ENCODE assay signal across 20 mouse cellular contexts in genomic region chr3:84264395-84264794, GRCm38 (mm10). TPM values are rescaled to one million over a fixed set of nuclear protein-coding genes. Genes with fewer than 3 reads are reported as not detected.
A peak's percentile ranks its signal among the peaks of the same experiment; 100 is the strongest.
DNase-seq lines count a peak whose midpoint lies in the region; ATAC-seq and TF ChIP-seq lines count a peak whose summit lies in the region.
"Had no signal": no experiment of that assay in that cellular context is flagged by ENCODE, and none has a peak within 500 bp of the region (broad histone marks: within the 10 kb centered on the region; RNA-seq: fewer than 3 reads in every experiment).

No protein-coding gene starts in this region.

- WGBS in hindbrain, embryonic 10.5 days: 49% methylated on average over 2 of the region's 2 CpGs
- 17% methylated on average over 2 of the region's 2 CpGs for WGBS in hindbrain, embryonic 16.5 days
- 11% methylated on average over 2 of the region's 2 CpGs for WGBS in hindbrain, embryonic 14.5 days
- WGBS in lung, adult 2 months: 70% methylated on average over 2 of the region's 2 CpGs

- H3K36me3 ChIP-seq in hindbrain, embryonic 10.5 days: no peaks in the 10 kb centered on the region
- H3K36me3 ChIP-seq in hindbrain, embryonic 16.5 days (ENCODE audit: control insufficient read depth, insufficient read depth, low read length): no peaks in the 10 kb centered on the region
- H3K36me3 ChIP-seq in hindbrain, embryonic 14.5 days (replicated peaks; ENCODE audit: control insufficient read depth, insufficient read depth): no peaks in the 10 kb centered on the region
- H3K36me3 ChIP-seq: embryonic facial prominence, embryonic 13.5 days had no signal

- no peaks in the 10 kb centered on the region for H3K9me3 ChIP-seq in hindbrain, embryonic 10.5 days
- no peaks in the 10 kb centered on the region for H3K9me3 ChIP-seq in hindbrain, embryonic 16.5 days (ENCODE audit: control insufficient read depth, low read length)
- H3K9me3 ChIP-seq in hindbrain, embryonic 14.5 days (ENCODE audit: control insufficient read depth, low read length): no peaks in the 10 kb centered on the region
- H3K9me3 ChIP-seq: embryonic facial prominence, embryonic 13.5 days had no signal

- H3K4me3 ChIP-seq in hindbrain, embryonic 10.5 days: no peak overlapping the region
- H3K4me3 ChIP-seq in hindbrain, embryonic 16.5 days (ENCODE audit: low read length): no peak overlapping the region
- no peak overlapping the region for H3K4me3 ChIP-seq in hindbrain, embryonic 14.5 days (replicated peaks; ENCODE audit: low read length)
- H3K4me3 ChIP-seq in lung, adult 2 months (replicated peaks; ENCODE audit: extremely low read depth, low read depth, low read length): no peak overlapping the region
- H3K4me3 ChIP-seq: embryonic facial prominence, embryonic 13.5 days; gastrocnemius, adult 2 months; layer of hippocampus, adult 2 months had no signal

- no peak overlapping the region for H3K4me2 ChIP-seq in hindbrain, embryonic 16.5 days (ENCODE audit: low read length)
- no peak overlapping the region for H3K4me2 ChIP-seq in hindbrain, embryonic 14.5 days (replicated peaks)
- H3K4me2 ChIP-seq: embryonic facial prominence, embryonic 13.5 days; heart, embryonic 11.5 days had no signal

- H3K27me3 ChIP-seq in hindbrain, embryonic 10.5 days (ENCODE audit: insufficient read depth, poor library complexity, severe bottlenecking): peaks cover 31% of the 10 kb centered on the region
- no peaks in the 10 kb centered on the region for H3K27me3 ChIP-seq in hindbrain, embryonic 16.5 days (replicated peaks; ENCODE audit: control insufficient read depth, insufficient read depth, low read length)
- H3K27me3 ChIP-seq in hindbrain, embryonic 14.5 days (ENCODE audit: control insufficient read depth, insufficient read depth, low read length): no peaks in the 10 kb centered on the region

- DNase-seq in hindbrain, embryonic 10.5 days (ENCODE audit: low spot score): peak; percentile 23
- DNase-seq in hindbrain, embryonic 14.5 days (ENCODE audit: low spot score): no peak
- peak; percentile 40 for DNase-seq in neural tube, embryonic 10.5 days (ENCODE audit: extremely low spot score, low spot score)
- DNase-seq in retina, postnatal 1 day: peak; percentile 39
- DNase-seq in lung, adult 2 months: no peak
- DNase-seq in thymus, adult 18-20 months: no peak
- DNase-seq: adrenal gland, postnatal 36 days; cerebellum, adult 18-20 months; cerebellum, postnatal 25 days; gastrocnemius, adult 2 months; heart, postnatal 14 days; kidney, adult 8-10 months; kidney, postnatal 14 days; right cerebral cortex, adult 18-20 months had no signal

- TF ChIP-seq CTCF in lung, adult 2 months (IDR thresholded peaks at IDR 0.05; ENCODE audit: insufficient read depth, low read length): no peak

- H3K9ac ChIP-seq in hindbrain, embryonic 16.5 days (ENCODE audit: low read depth, low read length): no peak overlapping the region
- H3K9ac ChIP-seq in hindbrain, embryonic 14.5 days: peak overlapping the region; percentile 12; the same call in 1 of the 2 replicates
- H3K9ac ChIP-seq: embryonic facial prominence, embryonic 13.5 days; liver, embryonic 14.5 days had no signal

- peaks cover 81% of the 10 kb centered on the region for H3K4me1 ChIP-seq in hindbrain, embryonic 10.5 days (replicated peaks)
- peaks cover 14% of the 10 kb centered on the region for H3K4me1 ChIP-seq in hindbrain, embryonic 16.5 days (ENCODE audit: control insufficient read depth, insufficient read depth, low read depth, low read length)
- H3K4me1 ChIP-seq in hindbrain, embryonic 14.5 days (replicated peaks; ENCODE audit: control insufficient read depth, insufficient read depth, low read length): peaks cover 30% of the 10 kb centered on the region
- peaks cover 2% of the 10 kb centered on the region; the same call in 1 of the 2 replicates for H3K4me1 ChIP-seq in lung, adult 2 months (ENCODE audit: control insufficient read depth, insufficient read depth, low read length)

- H3K27ac ChIP-seq in hindbrain, embryonic 10.5 days: peak overlapping the region; percentile 60
- H3K27ac ChIP-seq in hindbrain, embryonic 16.5 days (ENCODE audit: low read depth, low read length): no peak overlapping the region
- H3K27ac ChIP-seq in hindbrain, embryonic 14.5 days: peak overlapping the region; percentile 52; the same call in 1 of the 2 replicates
- H3K27ac ChIP-seq: embryonic facial prominence, embryonic 13.5 days; gastrocnemius, adult 2 months; layer of hippocampus, adult 2 months; liver, embryonic 14.5 days; macrophage had no signal

- TF ChIP-seq POLR2A in lung, adult 2 months (IDR thresholded peaks at IDR 0.05; ENCODE audit: borderline replicate concordance, extremely low read depth, low read depth, low read length): no peak

- ATAC-seq in hindbrain, embryonic 16.5 days: no peak
- ATAC-seq in hindbrain, embryonic 14.5 days (ENCODE audit: low FRiP score): no peak; the same call in 1 of the 2 replicates

RNA-seq across cellular contexts. Expression of gene Trim2, which starts 42.3 kb away (rescaled TPM):
- polyA plus RNA-seq in hindbrain, embryonic 10.5 days (2016; fragmentation: Nextera tagmentation; extraction: Ambion mirVana): 65.9 and 87.0 TPM in 2 replicates
- 151 and 154 TPM in 2 replicates for polyA plus RNA-seq in hindbrain, embryonic 16.5 days (2015; fragmentation: Nextera tagmentation; extraction: Ambion mirVana)
- 136 and 151 TPM in 2 replicates for polyA plus RNA-seq in hindbrain, embryonic 14.5 days (2014; fragmentation: Nextera tagmentation; extraction: Ambion mirVana)
- polyA plus RNA-seq in lung, adult 2 months (2012; rRNA removed): 26.3 and 29.8 TPM in 2 replicates

Comparison
In these comparisons a context has a peak if more than half of its experiments do, and no peak if none do; other contexts are left out.
1. DNase-seq: peak in hindbrain, embryonic 10.5 days (single experiment), neural tube, embryonic 10.5 days (single experiment) and retina, postnatal 1 day (single experiment); none in hindbrain, embryonic 14.5 days (single experiment), lung, adult 2 months (single experiment) and thymus, adult 18-20 months (0 of 2).